Mouse (Mus musculus) G1E-ER4 (cell line): ENCODE data around the gene Sdccag8. TPM values are rescaled to one million over a fixed set of nuclear protein-coding genes. Genes with fewer than 3 reads are reported as not detected.
A peak's percentile ranks its signal among the peaks of the same experiment; 100 is the strongest.

Experiments used
- GATA1 ChIP-seq: IDR thresholded peaks from one replicate; pipeline ENCODE4 v1.8.0; 2012; ENCODE audit warnings: low read length, inconsistent platforms
- polyA plus RNA-seq: library from polyadenylated mRNA; stranded (reverse); fragments of >175 nt; gene quantifications from 2 replicates; pipeline ENCODE4 v1.2.3, GENCODE M21; 2012

Gene Sdccag8
- polyA plus RNA-seq, result 1.9 and 2.0 TPM in 2 replicates

GRCm38 (mm10) chr1:176814591-176815062, at the start of gene Sdccag8:
Gene Sdccag8, plus strand, starts transcription at chr1:176814660.
- TF ChIP-seq GATA1, result no peak

GRCm38 (mm10) chr1:176774533-176774932, 39.9 kb upstream of the Sdccag8 start:
- TF ChIP-seq GATA1, result no peak

DNA sequence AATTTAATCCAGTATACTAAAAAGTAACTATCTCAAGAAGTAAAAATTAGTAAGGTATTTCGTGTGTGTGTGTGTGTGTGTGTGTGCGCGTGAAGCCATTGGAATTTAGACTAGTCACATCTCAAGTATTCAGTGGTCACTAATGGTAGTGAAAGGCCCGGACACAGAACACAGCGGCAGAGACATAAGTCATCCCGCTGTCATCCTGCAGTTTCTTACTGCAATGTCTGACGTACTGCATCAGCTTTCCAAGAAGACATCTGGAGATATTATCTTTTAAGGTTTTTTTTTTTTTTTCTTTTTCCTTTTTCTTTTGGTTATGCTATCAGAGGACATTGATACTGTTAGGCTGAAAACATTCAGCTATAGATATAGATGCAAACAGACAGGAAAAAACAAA, 25.1 kb upstream of the Sdccag8 start:
- TF ChIP-seq GATA1, result no peak

- no peak for TF ChIP-seq GATA1
Measured at GRCm38 (mm10) chr1:176792175-176792574, 22.3 kb upstream of the Sdccag8 start.

DNA sequence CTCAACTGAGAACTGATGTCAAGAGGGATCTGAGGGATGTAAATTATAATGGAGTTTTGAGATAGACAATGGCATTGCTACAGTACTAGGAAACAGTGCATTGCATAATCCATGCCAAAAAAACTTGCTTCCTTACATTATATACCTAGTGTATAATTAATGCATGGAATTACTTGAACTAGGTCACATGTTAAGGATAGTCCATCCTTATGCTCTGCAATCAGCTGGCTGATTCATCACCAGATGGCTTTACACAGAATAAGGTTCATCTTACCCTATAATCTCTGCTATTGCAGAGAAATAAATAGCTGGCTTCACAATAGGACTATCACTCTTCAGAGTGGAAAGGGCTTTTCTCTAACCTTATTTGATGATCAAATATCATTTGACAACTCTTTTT, 15.8 kb upstream of the Sdccag8 start:
- no peak for TF ChIP-seq GATA1

- no peak for TF ChIP-seq GATA1
Measured at GRCm38 (mm10) chr1:176800728-176801365, 13.6 kb upstream of the Sdccag8 start.

DNA sequence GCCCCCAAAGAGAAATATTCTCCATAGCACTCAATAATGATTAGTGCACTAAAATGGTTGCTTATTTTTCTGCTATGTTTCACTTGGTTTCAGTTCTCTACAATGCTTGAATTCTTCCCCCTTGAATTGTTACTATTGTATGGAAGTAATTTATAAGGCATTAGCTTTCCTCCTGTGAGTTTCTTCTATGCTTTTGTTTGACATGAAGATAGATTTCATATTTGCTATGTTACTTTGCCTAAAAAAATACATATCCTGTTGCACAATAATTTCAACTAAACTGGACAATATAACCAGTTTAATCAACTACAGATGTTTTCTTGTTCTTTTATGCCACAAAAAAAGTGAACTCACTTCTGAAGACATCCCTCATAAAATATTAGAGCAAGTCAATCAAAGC, 4.3 kb upstream of the Sdccag8 start:
- no peak for TF ChIP-seq GATA1

DNA sequence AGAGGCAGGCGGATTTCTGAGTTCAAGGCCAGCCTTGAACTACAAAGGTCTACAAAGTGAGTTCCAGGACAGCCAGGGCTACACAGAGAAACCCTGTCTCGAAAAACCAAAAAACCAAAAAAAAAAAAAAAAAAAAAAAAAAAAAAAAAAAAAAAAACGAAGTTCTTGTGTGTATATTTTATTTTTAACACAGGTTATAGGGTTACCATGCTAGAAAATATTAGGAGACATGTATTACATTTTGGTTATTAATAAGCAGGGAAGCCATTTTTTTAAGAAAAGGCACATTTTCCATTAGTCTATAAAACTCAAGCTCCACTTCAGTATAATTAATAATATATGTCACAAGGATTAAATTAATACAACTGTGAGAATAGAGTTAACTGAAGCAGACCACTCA, 2.6 kb upstream of the Sdccag8 start:
- TF ChIP-seq GATA1, result no peak

- no peak for TF ChIP-seq GATA1
Measured at GRCm38 (mm10) chr1:176812491-176813291, 1.8 kb upstream of the Sdccag8 start.

GRCm38 (mm10) chr1:176813292-176814035, 996 bp upstream of the Sdccag8 start:
- no peak for TF ChIP-seq GATA1

- no peak for TF ChIP-seq GATA1
Measured at GRCm38 (mm10) chr1:176814036-176814420, 432 bp upstream of the Sdccag8 start, which contains the start of gene Cep170. Gene Cep170, minus strand, starts transcription at chr1:176814067.

DNA sequence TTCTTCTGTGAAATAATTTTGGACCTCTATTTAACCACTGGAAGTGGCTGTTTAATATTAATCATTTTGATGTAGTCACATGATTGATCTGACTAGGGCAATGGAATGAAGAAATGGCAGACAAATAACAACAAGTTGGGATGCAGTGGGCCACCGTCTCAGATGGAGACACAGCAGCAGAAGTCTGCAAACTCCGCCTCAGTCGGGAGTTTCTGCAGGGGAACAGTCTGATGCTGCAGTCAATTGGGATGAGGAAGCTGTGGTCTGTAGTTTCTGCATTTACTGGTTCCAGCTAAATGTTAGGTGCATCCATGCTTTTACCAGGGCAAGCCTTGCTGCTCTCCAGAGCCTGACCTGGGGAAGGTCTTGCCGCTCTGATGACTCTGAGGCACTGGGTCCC, 2.3 kb downstream of the Sdccag8 start:
- TF ChIP-seq GATA1, result no peak

GRCm38 (mm10) chr1:176818147-176818546, 3.7 kb downstream of the Sdccag8 start:
- TF ChIP-seq GATA1, result no peak

DNA sequence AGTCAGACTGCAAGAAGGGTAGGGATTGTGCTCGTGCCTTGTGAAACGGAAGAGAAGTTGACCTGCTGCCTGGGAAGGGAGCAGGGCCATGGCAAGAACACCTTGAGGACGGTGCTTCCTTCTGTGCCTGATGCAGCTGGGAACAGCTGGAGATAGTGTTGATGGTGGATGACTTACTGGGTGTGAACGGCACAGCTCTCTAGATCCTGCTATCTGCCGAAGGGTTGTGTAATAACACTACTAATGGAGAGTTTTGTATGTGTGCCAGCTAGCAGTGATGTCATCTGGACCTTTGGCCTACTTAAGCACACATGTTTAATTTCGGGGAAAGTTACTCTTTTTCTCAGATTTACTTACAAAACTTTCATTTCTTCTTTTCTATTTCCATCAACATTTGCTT, 4.3 kb downstream of the Sdccag8 start:
- TF ChIP-seq GATA1, result no peak

DNA sequence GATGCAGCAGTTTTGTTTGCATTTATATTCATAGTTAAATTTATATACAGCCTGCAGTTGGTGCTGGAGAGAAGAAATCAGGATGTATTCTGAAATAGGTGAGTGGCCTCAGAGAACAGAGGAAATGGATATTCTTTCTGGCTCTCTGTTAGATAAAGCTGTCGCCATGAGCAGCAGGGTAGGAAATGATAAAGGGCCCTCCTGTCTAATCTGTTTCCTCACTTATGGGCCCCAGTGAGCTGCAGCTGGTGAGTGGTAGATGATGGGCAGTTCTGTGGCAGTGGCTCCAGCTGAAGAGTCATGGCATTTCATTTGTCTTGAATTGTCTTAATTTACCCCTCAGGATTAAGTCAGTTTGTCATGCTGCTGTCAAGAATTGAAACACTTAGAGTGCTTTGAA, 7.5 kb downstream of the Sdccag8 start:
- peak; percentile 87 for TF ChIP-seq GATA1

GRCm38 (mm10) chr1:176822949-176823348, 8.5 kb downstream of the Sdccag8 start:
- TF ChIP-seq GATA1, result no peak
